Mouse (Mus musculus) liver, embryonic 11.5 days (tissue): ENCODE data around the gene Tet3. TPM values are rescaled to one million over a fixed set of nuclear protein-coding genes. Genes with fewer than 3 reads are reported as not detected.
A peak's percentile ranks its signal among the peaks of the same experiment; 100 is the strongest.

Source experiments
- ATAC-seq: fragments of 200-750 bp; cut with Nextera tagmentation; replicated peaks from 2 replicates; pipeline ENCODE4 v1.8.0; 2017; ENCODE audit warnings: moderate number of reproducible peaks, mild to moderate bottlenecking, moderate TSS enrichment, moderate library complexity; ENCODE audit not compliant: low FRiP score
- DNase-seq: peaks from one replicate; pipeline ENCODE4 v3.0.0-alpha.2; 2017; ENCODE audit warnings: low spot score
- H3K27ac ChIP-seq: fragments of 300-500 bp; sonication (generic); 2 replicates; pipeline ENCODE4 v1.5.1; 2014; ENCODE audit warnings: mild to moderate bottlenecking, low read depth, low read length, control low read depth
- H3K27me3 ChIP-seq: fragments of 300-500 bp; sonication (generic); replicated peaks from 2 replicates; pipeline ENCODE4 v1.6.1; 2014; ENCODE audit warnings: low read length, mixed read lengths; ENCODE audit not compliant: control insufficient read depth, insufficient read depth
- H3K36me3 ChIP-seq: fragments of 300-500 bp; sonication (generic); 2 replicates; pipeline ENCODE4 v1.6.1; 2014; ENCODE audit warnings: mild to moderate bottlenecking, low read length, moderate library complexity, mixed read lengths; ENCODE audit not compliant: control insufficient read depth, insufficient read depth
- H3K4me1 ChIP-seq: fragments of 300-500 bp; sonication (generic); replicated peaks from 2 replicates; pipeline ENCODE4 v1.6.1; 2014; ENCODE audit warnings: low read length, mixed read lengths; ENCODE audit not compliant: control insufficient read depth, insufficient read depth
- H3K4me2 ChIP-seq: fragments of 300-500 bp; sonication (generic); 2 replicates; pipeline ENCODE4 v1.6.1; 2014; ENCODE audit warnings: mild to moderate bottlenecking, control low read depth, moderate library complexity
- H3K4me3 ChIP-seq: fragments of 300-500 bp; sonication (generic); 2 replicates; pipeline ENCODE4 v1.5.1; 2014; ENCODE audit warnings: low read depth, low read length, control low read depth
- H3K9ac ChIP-seq: fragments of 300-500 bp; sonication (generic); 2 replicates; pipeline ENCODE4 v1.6.1; 2014; ENCODE audit warnings: low read depth, low read length, control low read depth
- H3K9me3 ChIP-seq: fragments of 300-500 bp; sonication (generic); 2 replicates; pipeline ENCODE4 v1.6.1; 2016; ENCODE audit warnings: low read length, inconsistent platforms, mixed read lengths; ENCODE audit not compliant: control insufficient read depth
- whole genome bisulfite sequencing: fragments of 180-500 bp; shearing (Covaris S2); extraction: QIAGEN DNeasy Blood & Tissue Kit; methylation state at CpG from one replicate; pipeline ENCODE4 v1.1.7; 2014; 5-methylcytosine and 5-hydroxymethylcytosine counted together
- polyA plus RNA-seq: library from polyadenylated mRNA; unstranded; fragments of >200 nt; fragmentation: Nextera tagmentation; extraction: Ambion mirVana; gene quantifications from 2 replicates; pipeline ENCODE4 v1.2.1, GENCODE M21; 2014

Tet3 gene
- polyA plus RNA-seq, 1 experiment from 2014 or later, result 22.0 TPM

GRCm38 (mm10) chr6:83447031-83447430, 11.9 kb downstream of the Tet3 start:
- H3K9me3 ChIP-seq, result no peaks in the 10 kb centered on the region

DNA sequence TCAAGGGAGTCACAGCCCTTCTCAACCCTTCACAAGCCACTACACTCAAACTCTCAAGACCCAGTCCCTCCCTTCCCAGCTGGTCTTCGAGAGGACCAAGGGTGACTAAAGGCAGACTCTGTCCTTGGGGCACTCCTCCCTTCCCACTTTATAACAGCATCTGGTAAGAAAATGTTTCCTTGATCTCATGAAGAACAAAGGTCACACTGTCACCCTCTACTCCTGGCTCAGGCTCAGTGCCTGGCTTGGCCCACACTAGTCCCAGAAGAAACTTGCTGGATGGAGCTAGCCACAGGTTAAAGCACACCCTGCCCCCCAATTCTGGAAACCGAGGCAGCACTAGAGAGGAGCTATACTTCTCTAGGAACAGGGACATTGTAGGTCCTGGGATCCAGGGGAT, 13.1 kb downstream of the Tet3 start:
- no peaks in the 10 kb centered on the region for H3K9me3 ChIP-seq
- no peak overlapping the region for H3K27ac ChIP-seq
- DNase-seq (no peak), ATAC-seq (no peak)
- H3K4me1 ChIP-seq, result peaks cover 79% of the 10 kb centered on the region
- H3K27me3 ChIP-seq, result no peaks in the 10 kb centered on the region
- 88% methylated on average over 2 of the region's 2 CpGs for WGBS
- H3K4me2 ChIP-seq, result no peak overlapping the region
- no peak overlapping the region for H3K4me3 ChIP-seq
- H3K36me3 ChIP-seq, result peaks cover 2% of the 10 kb centered on the region; the same call in 1 of the 2 replicates
- 0 out of 2 replicates have a peak overlapping the region, but pooled peaks have one; percentile 11 for H3K9ac ChIP-seq

More at GRCm38 (mm10) chr6:83447031-83447430, 11.9 kb downstream of the Tet3 start:
- no peak overlapping the region for H3K27ac ChIP-seq
- peak overlapping the region; percentile 30; the same call in 1 of the 2 replicates for H3K4me2 ChIP-seq
- no peak overlapping the region for H3K4me3 ChIP-seq
- 54% methylated on average over 7 of the region's 7 CpGs for WGBS
- no peak overlapping the region for H3K9ac ChIP-seq
- peaks cover 88% of the 10 kb centered on the region for H3K4me1 ChIP-seq
- no peaks in the 10 kb centered on the region for H3K27me3 ChIP-seq
- no peak for DNase-seq
- peak; percentile 21; the same call in 1 of the 2 replicates for ATAC-seq
- peaks cover 2% of the 10 kb centered on the region; the same call in 1 of the 2 replicates for H3K36me3 ChIP-seq

- WGBS, result 26% methylated on average over 13 of the region's 13 CpGs
- peak overlapping the region; percentile 83 for H3K27ac ChIP-seq
- H3K4me2 ChIP-seq, result peak overlapping the region; percentile 87
- no peaks in the 10 kb centered on the region for H3K9me3 ChIP-seq
- DNase-seq, result no peak
- no peaks in the 10 kb centered on the region for H3K27me3 ChIP-seq
- H3K36me3 ChIP-seq, result peaks cover 2% of the 10 kb centered on the region; the same call in 1 of the 2 replicates
- H3K4me3 ChIP-seq, result no peak overlapping the region
- no peak for ATAC-seq
- peaks cover 74% of the 10 kb centered on the region for H3K4me1 ChIP-seq
- peak overlapping the region; percentile 16; the same call in 1 of the 2 replicates for H3K9ac ChIP-seq
These were observed 15.2 kb downstream of the Tet3 start for GRCm38 (mm10) chr6:83443441-83444340.

DNA sequence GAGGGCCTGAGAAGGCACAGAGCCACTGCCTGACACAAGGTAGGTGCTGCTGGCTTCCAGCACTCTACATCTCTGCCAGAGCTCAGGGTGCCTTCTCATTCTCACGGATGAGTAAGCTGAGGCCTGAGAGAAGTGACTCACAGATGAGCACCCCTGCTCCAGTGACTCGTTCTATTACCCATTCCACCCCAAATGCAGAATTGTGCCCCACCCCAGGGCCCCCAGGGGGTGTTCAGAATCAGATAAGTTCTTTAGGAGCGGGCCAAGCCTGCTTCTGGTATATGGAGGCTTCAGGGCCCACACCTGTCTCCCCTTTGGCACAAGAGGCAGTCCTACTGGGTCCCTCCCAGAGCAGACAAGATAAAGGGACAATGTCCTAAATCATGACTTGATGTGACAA, 16.2 kb downstream of the Tet3 start:
- H3K36me3 ChIP-seq, result peaks cover 3% of the 10 kb centered on the region; the same call in 1 of the 2 replicates
- peaks cover 71% of the 10 kb centered on the region for H3K4me1 ChIP-seq
- H3K9me3 ChIP-seq, result no peaks in the 10 kb centered on the region
- H3K4me2 ChIP-seq, result peak overlapping the region; percentile 87
- H3K27ac ChIP-seq, result peak overlapping the region; percentile 83
- H3K27me3 ChIP-seq, result no peaks in the 10 kb centered on the region
- peak overlapping the region; percentile 83 for H3K9ac ChIP-seq
- WGBS, result 31% methylated on average over 3 of the region's 3 CpGs
- ATAC-seq (no peak), DNase-seq (no peak)
- H3K4me3 ChIP-seq, result peak overlapping the region; percentile 71; the same call in 1 of the 2 replicates

- H3K9ac ChIP-seq, result peak overlapping the region; percentile 83
- H3K4me2 ChIP-seq, result peak overlapping the region; percentile 87
- no peaks in the 10 kb centered on the region for H3K27me3 ChIP-seq
- H3K36me3 ChIP-seq, result peaks cover 5% of the 10 kb centered on the region; the same call in 1 of the 2 replicates
- peaks cover 66% of the 10 kb centered on the region for H3K4me1 ChIP-seq
- peak overlapping the region; percentile 83 for H3K27ac ChIP-seq
- DNase-seq (peak; percentile 83), ATAC-seq (peak; percentile 96)
- WGBS, result 1% methylated on average over 47 of the region's 48 CpGs
- peak overlapping the region; percentile 71 for H3K4me3 ChIP-seq
- no peaks in the 10 kb centered on the region for H3K9me3 ChIP-seq
These were observed 17.4 kb downstream of the Tet3 start for GRCm38 (mm10) chr6:83441259-83442061.

DNA sequence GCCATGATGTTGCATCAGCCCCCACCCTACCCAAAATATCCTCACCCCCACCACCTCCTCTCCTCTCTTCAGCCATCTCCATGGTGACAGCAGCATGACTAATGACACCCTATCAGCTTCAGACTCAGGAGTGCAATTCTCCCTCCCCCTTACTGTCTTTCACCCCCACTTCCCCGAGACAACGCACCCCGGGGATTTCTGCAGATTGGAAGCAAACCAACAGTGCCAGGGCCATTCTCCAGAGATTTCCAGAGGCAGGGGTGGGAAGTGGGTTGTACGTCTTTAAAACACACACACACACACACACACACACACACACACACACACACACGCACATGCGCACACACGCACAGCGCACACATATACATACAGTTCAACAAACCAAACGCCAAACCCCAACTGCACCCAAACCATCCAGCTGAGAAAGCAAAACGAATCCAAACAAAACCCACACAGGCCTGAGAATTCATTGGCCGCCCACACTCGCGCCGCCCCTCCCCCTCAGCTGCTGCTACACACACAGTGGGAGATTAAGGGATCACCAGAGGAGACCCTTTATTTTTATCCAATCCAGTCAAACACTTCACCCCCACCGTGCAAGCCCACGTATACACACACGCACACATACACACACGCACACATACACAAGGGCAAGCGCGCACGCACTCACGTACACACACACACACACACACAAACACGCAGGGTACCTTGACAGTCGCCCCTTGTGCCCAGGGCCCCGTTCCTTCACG, 18.2 kb downstream of the Tet3 start:
- H3K4me3 ChIP-seq, result peak overlapping the region; percentile 71
- DNase-seq, result no peak
- peaks cover 60% of the 10 kb centered on the region for H3K4me1 ChIP-seq
- peak overlapping the region; percentile 83 for H3K27ac ChIP-seq
- no peaks in the 10 kb centered on the region for H3K9me3 ChIP-seq
- H3K9ac ChIP-seq, result peak overlapping the region; percentile 83
- peaks cover 5% of the 10 kb centered on the region; the same call in 1 of the 2 replicates for H3K36me3 ChIP-seq
- WGBS, result 23% methylated on average over 26 of the region's 26 CpGs
- ATAC-seq, result peak; percentile 13
- no peaks in the 10 kb centered on the region for H3K27me3 ChIP-seq
- H3K4me2 ChIP-seq, result peak overlapping the region; percentile 87

DNA sequence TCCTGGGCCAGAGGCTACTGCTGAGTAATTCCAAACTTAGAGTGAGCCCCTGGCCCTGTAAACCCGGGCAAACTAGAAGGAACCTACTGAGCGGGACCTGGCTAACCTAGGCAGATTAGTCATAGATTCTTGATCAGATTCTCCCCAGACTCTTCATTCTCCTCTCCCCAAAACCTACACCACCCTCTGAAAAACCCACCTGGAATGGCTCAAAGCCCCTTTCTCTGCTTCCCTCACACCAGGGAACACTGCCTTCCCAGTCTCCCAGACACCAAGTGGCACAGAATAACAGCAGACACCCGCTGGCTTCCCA, 18.7 kb downstream of the Tet3 start:
- H3K27ac ChIP-seq, result no peak overlapping the region
- peak overlapping the region; percentile 83 for H3K9ac ChIP-seq
- H3K4me3 ChIP-seq, result peak overlapping the region; percentile 71
- H3K9me3 ChIP-seq, result no peaks in the 10 kb centered on the region
- peaks cover 61% of the 10 kb centered on the region for H3K4me1 ChIP-seq
- peaks cover 5% of the 10 kb centered on the region; the same call in 1 of the 2 replicates for H3K36me3 ChIP-seq
- H3K4me2 ChIP-seq, result peak overlapping the region; percentile 87
- DNase-seq (no peak), ATAC-seq (no peak)
- no peaks in the 10 kb centered on the region for H3K27me3 ChIP-seq
- WGBS, result 46% methylated on average over 3 of the region's 3 CpGs

DNA sequence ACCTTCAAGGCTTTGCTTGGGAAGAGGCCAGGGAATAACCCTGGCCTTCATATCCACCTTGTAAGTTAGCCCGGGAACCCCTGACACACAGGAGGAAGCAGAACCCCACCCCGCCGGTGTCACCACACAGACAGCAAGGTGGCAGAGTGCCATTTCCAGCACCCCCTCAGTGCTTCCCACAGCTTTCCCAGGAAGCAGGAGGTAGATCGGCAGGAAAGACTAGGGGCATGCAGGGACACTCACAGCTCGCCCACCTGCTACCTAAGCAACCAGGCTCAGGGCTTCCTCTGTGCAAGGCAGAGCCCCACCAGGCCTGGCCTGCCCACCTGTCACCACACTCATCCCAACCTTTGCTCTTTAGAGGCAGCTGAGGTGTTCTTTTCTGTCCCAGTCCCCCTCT, 19.1 kb downstream of the Tet3 start:
- no peak overlapping the region for H3K27ac ChIP-seq
- no peak overlapping the region; the same call in 1 of the 2 replicates for H3K9ac ChIP-seq
- no peak for DNase-seq
- H3K27me3 ChIP-seq, result no peaks in the 10 kb centered on the region
- H3K4me3 ChIP-seq, result no peak overlapping the region
- no peak for ATAC-seq
- peak overlapping the region; percentile 87; the same call in 1 of the 2 replicates for H3K4me2 ChIP-seq
- no peaks in the 10 kb centered on the region for H3K9me3 ChIP-seq
- WGBS, result 80% methylated on average over 5 of the region's 5 CpGs
- peaks cover 61% of the 10 kb centered on the region for H3K4me1 ChIP-seq
- peaks cover 5% of the 10 kb centered on the region; the same call in 1 of the 2 replicates for H3K36me3 ChIP-seq
